Mouse (Mus musculus) forebrain, embryonic 15.5 days (tissue): Measurements from ENCODE around the gene Fnip1. TPM values are rescaled to one million over a fixed set of nuclear protein-coding genes. Genes with fewer than 3 reads are reported as not detected.

Source experiments
- polyA plus RNA-seq: library from polyadenylated mRNA; unstranded; fragments of >200 nt; fragmentation: Nextera tagmentation; extraction: Ambion mirVana; gene quantifications from 2 replicates; pipeline ENCODE4 v1.2.1, GENCODE M21; 2015

The Fnip1 gene
- polyA plus RNA-seq, 1 experiment from 2014 or later = 12.5 TPM

Other genes with a start within 250 kb of the Fnip1 start
- gene Csf2, start 188.5 kb upstream of the Fnip1 start, polyA plus RNA-seq = not detected in 2 replicates
- gene Il3, start 170.9 kb upstream of the Fnip1 start, polyA plus RNA-seq = not detected in 2 replicates
- gene Acsl6, start 134.4 kb upstream of the Fnip1 start, polyA plus RNA-seq = 37.2 and 37.5 TPM in 2 replicates
- not detected in 2 replicates for gene Meikin, start 67.5 kb upstream of the Fnip1 start, polyA plus RNA-seq
- 35.7 and 36.0 TPM in 2 replicates for gene Rapgef6, start 84.6 kb downstream of the Fnip1 start, polyA plus RNA-seq